Mouse (Mus musculus): ENCODE data around the gene Acsl1.

DNA sequence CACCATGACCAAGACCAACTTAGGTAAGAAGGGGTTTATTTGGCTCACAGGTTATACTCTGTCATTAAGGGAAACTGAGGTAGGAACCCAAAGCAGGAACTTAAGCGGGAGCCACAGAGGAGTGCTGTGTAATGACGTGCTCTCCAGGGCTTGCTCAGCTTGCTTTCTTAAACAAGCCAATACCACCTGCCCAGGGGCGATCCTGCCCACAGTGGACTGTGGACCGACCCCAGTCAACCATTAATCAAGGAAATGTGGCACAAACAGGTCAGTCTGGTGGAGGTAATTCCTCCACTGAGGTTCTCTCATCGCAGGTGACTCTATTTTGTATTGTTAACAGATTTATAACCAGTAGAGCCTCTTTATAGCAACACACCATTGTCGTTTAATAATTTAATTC is 23.5 kb upstream of the Acsl1 start:
- TF ChIP-seq GATA1 (IDR thresholded peaks at IDR 0.05; ENCODE audit: borderline replicate concordance, low read length) (no peak), FLI1 (IDR thresholded peaks at IDR 0.05; ENCODE audit: low read length) (no peak)
